9 mouse cellular contexts compared by ENCODE assay signal in the genomic region with DNA sequence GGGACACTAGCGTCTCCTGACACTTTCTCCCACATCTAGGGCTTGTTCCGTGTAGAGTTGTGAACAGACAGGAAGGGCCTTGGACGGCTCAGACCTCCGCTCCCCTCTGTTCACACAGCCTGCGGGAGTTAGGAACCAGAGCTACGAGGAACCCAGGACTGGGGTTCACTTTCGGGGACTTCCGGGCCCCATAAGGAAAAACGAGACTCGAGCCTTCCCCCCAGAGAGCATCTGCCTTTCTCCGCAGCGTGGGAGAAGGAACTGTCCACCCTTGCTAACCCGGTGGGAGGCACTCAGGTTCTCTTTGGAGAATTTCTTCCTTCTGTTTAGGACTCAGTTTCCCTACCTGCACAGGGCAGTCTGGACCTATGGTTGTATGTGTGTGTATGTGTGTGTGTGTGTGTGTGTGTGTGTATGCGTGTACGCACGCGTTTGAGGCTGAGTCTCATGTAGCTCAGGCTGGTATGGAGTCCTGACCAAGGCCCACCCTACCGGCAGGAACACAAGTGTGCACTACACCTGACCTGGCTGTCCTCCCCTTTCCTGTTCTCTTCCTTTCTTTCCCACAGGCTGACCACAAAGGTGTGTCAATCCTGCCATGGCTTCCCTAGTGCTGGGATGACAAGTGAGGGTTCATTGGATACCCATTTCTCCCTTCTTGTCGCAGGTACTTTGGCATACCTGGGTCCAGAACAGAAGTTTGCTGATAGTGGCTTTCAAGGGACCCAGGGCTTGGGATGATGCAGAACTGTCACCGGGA. TPM values are rescaled to one million over a fixed set of nuclear protein-coding genes. Genes with fewer than 3 reads are reported as not detected.
DNase-seq lines count a peak whose midpoint lies in the region; ATAC-seq lines count a peak whose summit lies in the region.
"Had no signal": no experiment of that assay in that cellular context is flagged by ENCODE, and none has a peak within 500 bp of the region (broad histone marks: within the 10 kb centered on the region; RNA-seq: fewer than 3 reads in every experiment).

No protein-coding gene starts in this region.

- H3K4me2 ChIP-seq in hindbrain, embryonic 11.5 days (replicated peaks; ENCODE audit: low read depth, low read length), result no peak overlapping the region
- H3K4me2 ChIP-seq in intestine, embryonic 15.5 days (replicated peaks), result peak overlapping the region; percentile 57

- H3K9ac ChIP-seq in hindbrain, embryonic 11.5 days (ENCODE audit: low read depth, low read length), result no peak overlapping the region
- H3K9ac ChIP-seq in intestine, embryonic 15.5 days, result peak overlapping the region; percentile 30

- peaks cover 41% of the 10 kb centered on the region for H3K4me1 ChIP-seq in hindbrain, embryonic 10.5 days (replicated peaks)
- H3K4me1 ChIP-seq in hindbrain, embryonic 11.5 days (replicated peaks; ENCODE audit: control insufficient read depth, insufficient read depth, low read length), result peaks cover 10% of the 10 kb centered on the region; the same call in 1 of the 2 replicates
- H3K4me1 ChIP-seq in embryonic facial prominence, embryonic 10.5 days, result peaks cover 43% of the 10 kb centered on the region
- H3K4me1 ChIP-seq in intestine, embryonic 15.5 days (replicated peaks), result peaks cover 19% of the 10 kb centered on the region

- no peaks in the 10 kb centered on the region for H3K9me3 ChIP-seq in hindbrain, embryonic 10.5 days
- H3K9me3 ChIP-seq in hindbrain, embryonic 11.5 days (ENCODE audit: control insufficient read depth, low read length), result no peaks in the 10 kb centered on the region
- H3K9me3 ChIP-seq in embryonic facial prominence, embryonic 10.5 days, result no peaks in the 10 kb centered on the region
- H3K9me3 ChIP-seq in intestine, embryonic 15.5 days, result no peaks in the 10 kb centered on the region

- peaks cover 72% of the 10 kb centered on the region for H3K27me3 ChIP-seq in hindbrain, embryonic 10.5 days (ENCODE audit: insufficient read depth, poor library complexity, severe bottlenecking)
- peaks cover 39% of the 10 kb centered on the region for H3K27me3 ChIP-seq in hindbrain, embryonic 11.5 days (ENCODE audit: control insufficient read depth, insufficient read depth, low read length)
- H3K27me3 ChIP-seq in embryonic facial prominence, embryonic 10.5 days (replicated peaks; ENCODE audit: low read depth, poor library complexity, severe bottlenecking), result peaks cover 71% of the 10 kb centered on the region
- H3K27me3 ChIP-seq in intestine, embryonic 15.5 days (replicated peaks), result peaks cover 38% of the 10 kb centered on the region

- peak; percentile 51 for DNase-seq in hindbrain, embryonic 10.5 days (ENCODE audit: low spot score)
- no peak for DNase-seq in hindbrain, embryonic 11.5 days (ENCODE audit: low spot score)
- no peak for DNase-seq in embryonic facial prominence, embryonic 10.5 days (ENCODE audit: low spot score)
- peak; percentile 49 for DNase-seq in neural tube, embryonic 10.5 days (ENCODE audit: extremely low spot score, low spot score)
- DNase-seq in cerebellum, postnatal 10 days, result no peak
- no peak for DNase-seq in frontal cortex, postnatal 36 days (ENCODE audit: low spot score in 2 of 2)
- DNase-seq in adrenal gland, adult 2 months, result no peak

- H3K4me3 ChIP-seq in hindbrain, embryonic 10.5 days, result peak overlapping the region; percentile 45
- no peak overlapping the region; the same call in 1 of the 2 replicates for H3K4me3 ChIP-seq in hindbrain, embryonic 11.5 days (ENCODE audit: low read depth, low read length)
- H3K4me3 ChIP-seq in embryonic facial prominence, embryonic 10.5 days, result peak overlapping the region; percentile 50
- H3K4me3 ChIP-seq in intestine, embryonic 15.5 days (replicated peaks), result peak overlapping the region; percentile 29

- no peak overlapping the region for H3K27ac ChIP-seq in hindbrain, embryonic 10.5 days
- H3K27ac ChIP-seq in hindbrain, embryonic 11.5 days (ENCODE audit: low read depth, low read length), result no peak overlapping the region
- no peak overlapping the region for H3K27ac ChIP-seq in embryonic facial prominence, embryonic 10.5 days (replicated peaks)
- H3K27ac ChIP-seq in intestine, embryonic 15.5 days, result no peak overlapping the region

- no peak for ATAC-seq in hindbrain, embryonic 11.5 days (ENCODE audit: low FRiP score)
- no peak for ATAC-seq in intestine, embryonic 15.5 days

- H3K36me3 ChIP-seq in hindbrain, embryonic 10.5 days, result peaks cover 45% of the 10 kb centered on the region
- H3K36me3 ChIP-seq in hindbrain, embryonic 11.5 days (ENCODE audit: control insufficient read depth, insufficient read depth, low read length), result no peaks in the 10 kb centered on the region; the same call in 1 of the 2 replicates
- H3K36me3 ChIP-seq in embryonic facial prominence, embryonic 10.5 days (replicated peaks), result peaks cover 34% of the 10 kb centered on the region
- H3K36me3 ChIP-seq in intestine, embryonic 15.5 days, result peaks cover 23% of the 10 kb centered on the region

- 30% methylated on average over 20 of the region's 20 CpGs for WGBS in hindbrain, embryonic 10.5 days
- 25% methylated on average over 20 of the region's 20 CpGs for WGBS in hindbrain, embryonic 11.5 days
- WGBS in embryonic facial prominence, embryonic 10.5 days, result 26% methylated on average over 20 of the region's 20 CpGs
- WGBS in intestine, embryonic 15.5 days, result 29% methylated on average over 20 of the region's 20 CpGs

RNA-seq across cellular contexts. Expression of a gene that starts 0.5 kb away (rescaled TPM):
- polyA plus RNA-seq in hindbrain, embryonic 10.5 days (2016; fragmentation: Nextera tagmentation; extraction: Ambion mirVana), result 0.39 and 0.59 TPM in 2 replicates
- polyA plus RNA-seq in hindbrain, embryonic 11.5 days (2014; fragmentation: Nextera tagmentation; extraction: Ambion mirVana), result 0.47 and 0.71 TPM in 2 replicates
- polyA plus RNA-seq in embryonic facial prominence, embryonic 10.5 days (2016; fragmentation: Nextera tagmentation; extraction: Ambion mirVana), result 0.30 and 0.40 TPM in 2 replicates
- polyA plus RNA-seq in intestine, embryonic 15.5 days (2015; fragmentation: Nextera tagmentation; extraction: Ambion mirVana), result 0.34 and 0.40 TPM in 2 replicates
- total RNA-seq in adrenal gland, adult 2 months (2021), result under 1 TPM in 1 of 2 experiments, not detected in 1; 0.10 TPM
- polyA plus RNA-seq in adrenal gland, adult 2 months (2012; rRNA removed), result 0.12 and 0.26 TPM in 2 replicates
- total RNA-seq: hematopoietic stem cell, adult 5-6 weeks had no signal

RNA-seq across cellular contexts. Expression of a gene that starts 4.1 kb away (rescaled TPM):
- polyA plus RNA-seq in hindbrain, embryonic 10.5 days (2016; fragmentation: Nextera tagmentation; extraction: Ambion mirVana), result 3,443 and 3,791 TPM in 2 replicates
- polyA plus RNA-seq in hindbrain, embryonic 11.5 days (2014; fragmentation: Nextera tagmentation; extraction: Ambion mirVana), result 3,048 and 3,182 TPM in 2 replicates
- polyA plus RNA-seq in embryonic facial prominence, embryonic 10.5 days (2016; fragmentation: Nextera tagmentation; extraction: Ambion mirVana), result 3,888 and 3,901 TPM in 2 replicates
- polyA plus RNA-seq in intestine, embryonic 15.5 days (2015; fragmentation: Nextera tagmentation; extraction: Ambion mirVana), result 4,170 and 4,400 TPM in 2 replicates
- 1,000 to 10,000 TPM; 1,392 to 1,465 TPM for total RNA-seq in adrenal gland, adult 2 months (2021)
- 4,067 and 4,322 TPM in 2 replicates for polyA plus RNA-seq in adrenal gland, adult 2 months (2012; rRNA removed)

RNA-seq across cellular contexts. Expression of a gene that starts 12.7 kb away (rescaled TPM):
- polyA plus RNA-seq in hindbrain, embryonic 10.5 days (2016; fragmentation: Nextera tagmentation; extraction: Ambion mirVana), result 66.6 and 74.5 TPM in 2 replicates
- polyA plus RNA-seq in hindbrain, embryonic 11.5 days (2014; fragmentation: Nextera tagmentation; extraction: Ambion mirVana), result 32.3 and 34.3 TPM in 2 replicates
- 67.8 and 72.3 TPM in 2 replicates for polyA plus RNA-seq in embryonic facial prominence, embryonic 10.5 days (2016; fragmentation: Nextera tagmentation; extraction: Ambion mirVana)
- polyA plus RNA-seq in intestine, embryonic 15.5 days (2015; fragmentation: Nextera tagmentation; extraction: Ambion mirVana), result 36.7 and 38.6 TPM in 2 replicates
- total RNA-seq in adrenal gland, adult 2 months (2021), result 10 to 100 TPM; 30.7 to 35.6 TPM
- polyA plus RNA-seq in adrenal gland, adult 2 months (2012; rRNA removed), result 100 and 105 TPM in 2 replicates

RNA-seq across cellular contexts. Expression of a gene that starts 19.3 kb away (rescaled TPM):
- polyA plus RNA-seq in hindbrain, embryonic 10.5 days (2016; fragmentation: Nextera tagmentation; extraction: Ambion mirVana), result 172 and 182 TPM in 2 replicates
- 162 and 173 TPM in 2 replicates for polyA plus RNA-seq in hindbrain, embryonic 11.5 days (2014; fragmentation: Nextera tagmentation; extraction: Ambion mirVana)
- polyA plus RNA-seq in embryonic facial prominence, embryonic 10.5 days (2016; fragmentation: Nextera tagmentation; extraction: Ambion mirVana), result 173 and 179 TPM in 2 replicates
- 89.4 and 90.7 TPM in 2 replicates for polyA plus RNA-seq in intestine, embryonic 15.5 days (2015; fragmentation: Nextera tagmentation; extraction: Ambion mirVana)
- 10 to 100 TPM; 65.0 TPM for total RNA-seq in adrenal gland, adult 2 months (2021)
- polyA plus RNA-seq in adrenal gland, adult 2 months (2012; rRNA removed), result 52.5 and 58.3 TPM in 2 replicates

RNA-seq across cellular contexts. Expression of a gene that starts 30.0 kb away (rescaled TPM):
- polyA plus RNA-seq in hindbrain, embryonic 10.5 days (2016; fragmentation: Nextera tagmentation; extraction: Ambion mirVana), result 6.2 and 19.3 TPM in 2 replicates
- polyA plus RNA-seq in hindbrain, embryonic 11.5 days (2014; fragmentation: Nextera tagmentation; extraction: Ambion mirVana), result 10.7 and 12.2 TPM in 2 replicates
- polyA plus RNA-seq in embryonic facial prominence, embryonic 10.5 days (2016; fragmentation: Nextera tagmentation; extraction: Ambion mirVana), result 4.7 and 5.1 TPM in 2 replicates
- polyA plus RNA-seq in intestine, embryonic 15.5 days (2015; fragmentation: Nextera tagmentation; extraction: Ambion mirVana), result 2.0 TPM in 2 replicates
- 1 to 10 TPM; 1.6 to 5.0 TPM for total RNA-seq in adrenal gland, adult 2 months (2021)
- polyA plus RNA-seq in adrenal gland, adult 2 months (2012; rRNA removed), result 10.0 and 12.9 TPM in 2 replicates

Comparison
In these comparisons a context has a peak if more than half of its experiments do, and no peak if none do; other contexts are left out.
1. DNase-seq: peak in hindbrain, embryonic 10.5 days (single experiment) and neural tube, embryonic 10.5 days (single experiment); none in hindbrain, embryonic 11.5 days (single experiment), embryonic facial prominence, embryonic 10.5 days (single experiment), cerebellum, postnatal 10 days (0 of 2), frontal cortex, postnatal 36 days (0 of 2) and adrenal gland, adult 2 months (single experiment).